Mouse (Mus musculus) midbrain, postnatal 0 days (tissue): Measurements from ENCODE around the gene Bzw1. TPM values are rescaled to one million over a fixed set of nuclear protein-coding genes. Genes with fewer than 3 reads are reported as not detected.
A peak's percentile ranks its signal among the peaks of the same experiment; 100 is the strongest.

Experiments
- ATAC-seq: fragments of 200-750 bp; cut with Nextera tagmentation; 2 replicates; pipeline ENCODE4 v1.8.0; 2017; ENCODE audit warnings: moderate number of reproducible peaks, mild to moderate bottlenecking, moderate TSS enrichment, moderate library complexity; ENCODE audit not compliant: low FRiP score
- DNase-seq: peaks from one replicate; pipeline ENCODE4 v3.0.0-alpha.2; 2015; ENCODE audit warnings: low spot score
- H3K27ac ChIP-seq: fragments of 300-500 bp; sonication (generic); 2 replicates; pipeline ENCODE4 v1.5.1; 2014; ENCODE audit warnings: low read depth, mild to moderate bottlenecking, low read length, mixed read lengths
- H3K27me3 ChIP-seq: fragments of 300-500 bp; sonication (generic); 2 replicates; pipeline ENCODE4 v1.6.1; 2014; ENCODE audit warnings: low read length, control low read depth, mixed read lengths; ENCODE audit not compliant: insufficient read depth
- H3K36me3 ChIP-seq: fragments of 300-500 bp; sonication (generic); 2 replicates; pipeline ENCODE4 v1.6.1; 2014; ENCODE audit warnings: low read length, control low read depth, mixed read lengths; ENCODE audit not compliant: insufficient read depth
- H3K4me1 ChIP-seq: fragments of 300-500 bp; sonication (generic); 2 replicates; pipeline ENCODE4 v1.6.1; 2014; ENCODE audit warnings: mild to moderate bottlenecking, control low read depth, antibody characterized with exemption, low read length, mixed read lengths; ENCODE audit not compliant: insufficient read depth
- H3K4me2 ChIP-seq: fragments of 300-500 bp; sonication (generic); 2 replicates; pipeline ENCODE4 v1.6.1; 2014; ENCODE audit warnings: low read depth, mild to moderate bottlenecking, low read length, mixed read lengths; ENCODE audit not compliant: poor library complexity, severe bottlenecking
- H3K4me3 ChIP-seq: fragments of 300-500 bp; sonication (generic); 2 replicates; pipeline ENCODE4 v1.5.1; 2014; ENCODE audit warnings: low read depth, mild to moderate bottlenecking, low read length, moderate library complexity
- H3K9ac ChIP-seq: fragments of 300-500 bp; sonication (generic); replicated peaks from 2 replicates; pipeline ENCODE4 v1.6.1; 2014; ENCODE audit warnings: mild to moderate bottlenecking, low read length, moderate library complexity, mixed read lengths; ENCODE audit not compliant: poor library complexity, severe bottlenecking
- H3K9me3 ChIP-seq: fragments of 300-500 bp; sonication (generic); 2 replicates; pipeline ENCODE4 v1.6.1; 2016; ENCODE audit warnings: low read length, control low read depth
- CTCF ChIP-seq: IDR thresholded peaks from 2 replicates; pipeline ENCODE4 v1.5.1; 2016; ENCODE audit warnings: antibody characterized with exemption, mild to moderate bottlenecking
- WGBS: fragments of 180-500 bp; shearing (Covaris S2); extraction: QIAGEN DNeasy Blood & Tissue Kit; methylation state at CpG from one replicate; pipeline ENCODE4 v1.1.7; 2014; 5-methylcytosine and 5-hydroxymethylcytosine counted together
- polyA plus RNA-seq: library from polyadenylated mRNA; unstranded; fragments of >200 nt; fragmentation: Nextera tagmentation; extraction: Ambion mirVana; gene quantifications from 2 replicates; pipeline ENCODE4 v1.2.1, GENCODE M21; 2015
- total RNA-seq: library from RNA; depleted of rRNA; stranded (reverse); fragments of >200 nt; gene quantifications from 2 replicates; pipeline ENCODE4 v1.2.3, GENCODE M21; 2014; rRNA removed

Bzw1 gene
- total and polyA plus RNA-seq, 2 experiments from 2014 or later: 251 to 364 TPM

- DNase-seq (peak; percentile 97), ATAC-seq (peak; percentile 97)
- Histone ChIP-seq H3K36me3 (peaks cover 14% of the 10 kb centered on the region; the same call in 1 of the 2 replicates), H3K27me3 (no peaks in the 10 kb centered on the region), H3K9ac (peak within 1 kb of the TSS; percentile 83), H3K9me3 (no peaks in the 10 kb centered on the region), H3K4me1 (peaks cover 7% of the 10 kb centered on the region; the same call in 1 of the 2 replicates), H3K4me3 (peak within 1 kb of the TSS; percentile 66), H3K4me2 (peak within 1 kb of the TSS; percentile 58), H3K27ac (peak within 1 kb of the TSS; percentile 87)
- under 1% methylated on average over 33 of the region's 33 CpGs for WGBS
- peak; percentile 47 for TF ChIP-seq CTCF
Measured at GRCm38 (mm10) chr1:58445143-58445722, 52.5 kb downstream of the Bzw1 start, which contains the start of the genes Nif3l1 and Ppil3. Nif3l1 (plus strand) TSS chr1:58445151. Ppil3 (minus strand) TSS chr1:58445486.

DNA sequence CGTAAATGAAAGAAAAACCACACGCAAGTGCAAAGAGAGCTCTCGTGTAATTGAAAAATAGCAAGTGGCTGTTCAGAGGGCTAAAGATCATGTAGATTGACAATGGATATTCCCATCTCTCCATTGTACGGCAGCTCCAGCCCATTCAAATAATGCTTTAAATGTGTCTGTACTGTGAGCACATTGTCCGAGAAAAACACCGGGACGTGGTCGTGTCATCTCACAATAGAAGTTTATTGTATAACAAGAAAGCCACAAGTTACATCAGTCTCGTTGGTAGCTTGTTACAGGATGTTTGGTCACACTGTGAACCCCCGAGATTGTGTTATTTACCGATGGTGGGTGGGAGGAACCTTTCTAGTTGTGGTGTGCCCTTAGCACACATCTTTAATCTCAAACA is 53.2 kb downstream of the Bzw1 start:
- H3K36me3 ChIP-seq: peaks cover 17% of the 10 kb centered on the region; the same call in 1 of the 2 replicates
- H3K9me3 ChIP-seq: no peaks in the 10 kb centered on the region
- WGBS: 7% methylated on average over 11 of the region's 11 CpGs
- peaks cover 7% of the 10 kb centered on the region; the same call in 1 of the 2 replicates for H3K4me1 ChIP-seq
- DNase-seq (no peak), ATAC-seq (peak; percentile 4; the same call in 1 of the 2 replicates)
- H3K27ac ChIP-seq: peak overlapping the region; percentile 87
- no peak for TF ChIP-seq CTCF
- H3K4me2 ChIP-seq: peak overlapping the region; percentile 58
- H3K27me3 ChIP-seq: no peaks in the 10 kb centered on the region
- H3K9ac ChIP-seq: peak overlapping the region; percentile 82
- H3K4me3 ChIP-seq: peak overlapping the region; percentile 66

DNA sequence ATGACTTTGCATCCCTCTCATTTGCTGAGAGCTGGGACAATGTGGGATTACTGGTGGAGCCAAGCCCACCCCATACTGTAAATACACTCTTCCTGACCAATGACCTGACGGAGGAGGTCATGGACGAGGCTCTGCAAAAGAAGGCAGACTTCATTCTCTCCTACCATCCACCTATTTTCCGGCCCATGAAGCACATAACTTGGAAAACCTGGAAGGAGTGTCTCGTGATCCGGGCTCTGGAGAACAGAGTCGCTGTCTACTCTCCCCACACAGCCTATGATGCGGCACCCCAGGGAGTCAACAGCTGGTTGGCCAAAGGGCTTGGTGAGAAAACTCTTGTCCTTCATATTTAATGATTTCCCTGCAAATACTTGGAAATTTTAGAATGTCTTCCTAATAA is 55.1 kb downstream of the Bzw1 start:
- WGBS: 95% methylated on average over 7 of the region's 7 CpGs
- Histone ChIP-seq H3K9me3 (no peaks in the 10 kb centered on the region), H3K36me3 (peaks cover 16% of the 10 kb centered on the region; the same call in 1 of the 2 replicates), H3K4me3 (no peak overlapping the region), H3K4me2 (no peak overlapping the region), H3K27ac (no peak overlapping the region), H3K4me1 (peaks cover 7% of the 10 kb centered on the region; the same call in 1 of the 2 replicates), H3K9ac (no peak overlapping the region), H3K27me3 (no peaks in the 10 kb centered on the region)
- ATAC-seq (no peak), DNase-seq (no peak)
- TF ChIP-seq CTCF: no peak

DNA sequence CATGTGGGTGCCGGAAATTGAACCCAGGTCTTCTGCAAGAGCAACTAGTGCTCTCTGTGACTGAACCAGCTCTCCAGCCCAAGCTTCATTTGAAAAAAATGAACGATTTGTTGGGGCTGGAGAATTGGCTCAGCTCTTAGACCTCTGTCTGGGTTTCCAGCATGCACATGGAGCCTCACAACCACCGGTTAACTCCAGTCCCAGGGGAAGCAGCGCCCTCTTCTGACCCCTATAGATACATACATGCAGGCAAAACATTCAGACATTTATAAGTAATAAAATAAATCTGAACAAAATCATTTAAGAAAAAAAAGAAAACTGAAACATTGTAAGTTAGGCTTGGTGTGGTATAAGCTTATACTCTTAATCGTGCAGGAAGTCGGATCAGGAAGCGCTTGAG is 55.7 kb downstream of the Bzw1 start:
- DNase-seq (no peak), ATAC-seq (no peak)
- Histone ChIP-seq H3K4me1 (peaks cover 7% of the 10 kb centered on the region; the same call in 1 of the 2 replicates), H3K36me3 (peaks cover 16% of the 10 kb centered on the region; the same call in 1 of the 2 replicates), H3K9me3 (no peaks in the 10 kb centered on the region), H3K4me3 (no peak overlapping the region), H3K4me2 (no peak overlapping the region), H3K27me3 (no peaks in the 10 kb centered on the region), H3K9ac (no peak overlapping the region), H3K27ac (no peak overlapping the region)
- TF ChIP-seq CTCF: no peak
- WGBS: 90% methylated on average over 7 of the region's 7 CpGs

DNA sequence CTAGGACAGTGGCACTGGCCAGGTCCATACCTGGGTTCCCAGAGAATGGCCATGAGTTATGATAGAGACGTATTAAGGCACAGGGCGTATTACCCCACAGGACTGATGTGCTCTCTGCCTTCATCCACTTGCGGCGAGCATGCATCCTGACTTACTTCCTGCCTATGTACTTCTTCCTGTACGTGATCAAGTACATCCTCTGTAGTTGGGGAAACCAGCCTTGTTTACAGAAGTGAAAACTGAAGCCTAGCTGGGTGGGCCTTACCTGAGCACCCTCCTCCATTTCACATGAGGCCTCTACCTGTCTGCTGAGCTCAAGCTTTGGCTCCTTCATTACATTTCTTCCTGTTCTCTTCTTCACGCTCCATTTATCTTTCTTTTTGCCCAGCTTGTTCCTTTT is 61.6 kb downstream of the Bzw1 start:
- ATAC-seq (no peak), DNase-seq (no peak)
- 90% methylated on average over 6 of the region's 6 CpGs for WGBS
- H3K4me1 ChIP-seq: no peaks in the 10 kb centered on the region
- H3K36me3 ChIP-seq: peaks cover 41% of the 10 kb centered on the region
- H3K27ac ChIP-seq: no peak overlapping the region
- no peak overlapping the region for H3K4me2 ChIP-seq
- H3K27me3 ChIP-seq: no peaks in the 10 kb centered on the region
- H3K9ac ChIP-seq: no peak overlapping the region
- TF ChIP-seq CTCF: no peak
- no peaks in the 10 kb centered on the region for H3K9me3 ChIP-seq
- no peak overlapping the region for H3K4me3 ChIP-seq

Other genes starting within 250 kb of the Bzw1 start
- gene Aox4, start 182.5 kb upstream of the Bzw1 start, total RNA-seq: 0.05 and 0.71 TPM in 2 replicates
- gene Aox4, start 182.5 kb upstream of the Bzw1 start, polyA plus RNA-seq: 0.21 and 0.45 TPM in 2 replicates
- 0.16 TPM in 1 of 2 replicates, not detected in the other for gene Aox2, start 114.6 kb upstream of the Bzw1 start, total RNA-seq
- gene Aox2, start 114.6 kb upstream of the Bzw1 start, polyA plus RNA-seq: 0.05 TPM in 1 of 2 replicates, not detected in the other
- gene Clk1, start 31.2 kb downstream of the Bzw1 start, total RNA-seq: 85.5 and 135 TPM in 2 replicates
- 83.4 and 114 TPM in 2 replicates for gene Clk1, start 31.2 kb downstream of the Bzw1 start, polyA plus RNA-seq
- gene Nif3l1, start 52.3 kb downstream of the Bzw1 start, total RNA-seq: 28.7 and 39.8 TPM in 2 replicates
- 39.1 and 39.6 TPM in 2 replicates for gene Nif3l1, start 52.3 kb downstream of the Bzw1 start, polyA plus RNA-seq
- 19.9 and 21.9 TPM in 2 replicates for gene Ppil3, start 52.6 kb downstream of the Bzw1 start, total RNA-seq
- gene Ppil3, start 52.6 kb downstream of the Bzw1 start, polyA plus RNA-seq: 40.4 and 44.2 TPM in 2 replicates
- gene Orc2, start 112.2 kb downstream of the Bzw1 start, total RNA-seq: 45.1 and 84.8 TPM in 2 replicates
- gene Orc2, start 112.2 kb downstream of the Bzw1 start, polyA plus RNA-seq: 13.5 and 16.1 TPM in 2 replicates
- 18.1 and 23.6 TPM in 2 replicates for gene Fam126b, start 193.4 kb downstream of the Bzw1 start, total RNA-seq
- gene Fam126b, start 193.4 kb downstream of the Bzw1 start, polyA plus RNA-seq: 9.8 and 11.7 TPM in 2 replicates
- 87.1 and 89.2 TPM in 2 replicates for gene Ndufb3, start 193.5 kb downstream of the Bzw1 start, total RNA-seq
- gene Ndufb3, start 193.5 kb downstream of the Bzw1 start, polyA plus RNA-seq: 204 and 212 TPM in 2 replicates